Mouse (Mus musculus): Measurements from ENCODE around the gene Fto.

DNA sequence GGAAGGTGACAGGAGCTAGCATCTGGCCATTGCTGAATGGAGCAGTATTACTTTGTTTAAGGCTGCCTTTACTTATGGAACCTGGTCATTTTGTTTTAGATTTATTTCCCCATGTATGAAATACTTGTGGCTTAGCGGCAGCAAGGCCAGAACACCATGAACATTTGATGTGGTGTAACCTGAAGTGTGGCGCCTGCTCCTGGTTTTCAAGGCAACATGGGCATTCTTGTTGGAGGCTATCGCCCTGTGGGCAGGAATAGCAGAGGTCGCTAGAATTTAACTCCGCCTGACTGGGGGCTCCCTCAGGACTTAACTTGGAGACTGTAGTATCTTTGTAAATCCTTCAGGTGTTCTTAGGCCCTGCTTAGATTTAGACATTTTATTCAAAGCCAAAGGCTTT is 132.7 kb downstream of the Fto start:
- TF ChIP-seq CHD2 (IDR thresholded peaks at IDR 0.05; ENCODE audit: low read depth, low read length) (no peak), ZNF384 (IDR thresholded peaks at IDR 0.05; ENCODE audit: low read depth, low read length) (no peak), HCFC1 (IDR thresholded peaks at IDR 0.05; ENCODE audit: borderline replicate concordance, insufficient read depth, low read length) (no peak), ZC3H11A (IDR thresholded peaks at IDR 0.05; ENCODE audit: borderline replicate concordance, low read depth, low read length) (no peak)
